Mouse (Mus musculus) limb, embryonic 13.5 days (tissue): ENCODE data around the gene Sfxn5. TPM values are rescaled to one million over a fixed set of nuclear protein-coding genes. Genes with fewer than 3 reads are reported as not detected.

Source experiments
- ATAC-seq: fragments of 200-750 bp; cut with Nextera tagmentation; 2 replicates; pipeline ENCODE4 v1.8.0; 2017; ENCODE audit warnings: low read depth, moderate number of reproducible peaks, moderate TSS enrichment; ENCODE audit not compliant: low FRiP score
- H3K27ac ChIP-seq: fragments of 300-500 bp; sonication (generic); 2 replicates; pipeline ENCODE4 v1.5.1; 2015; ENCODE audit warnings: inconsistent platforms, mild to moderate bottlenecking, moderate library complexity
- H3K27me3 ChIP-seq: fragments of 300-500 bp; sonication (generic); 2 replicates; pipeline ENCODE4 v1.6.1; 2015; ENCODE audit warnings: mild to moderate bottlenecking, inconsistent platforms
- H3K36me3 ChIP-seq: fragments of 300-500 bp; sonication (generic); 2 replicates; pipeline ENCODE4 v1.6.1; 2015; ENCODE audit warnings: inconsistent platforms, mild to moderate bottlenecking, moderate library complexity
- H3K4me1 ChIP-seq: fragments of 300-500 bp; sonication (generic); 2 replicates; pipeline ENCODE4 v1.6.1; 2015; ENCODE audit warnings: inconsistent platforms
- H3K4me2 ChIP-seq: fragments of 300-500 bp; sonication (generic); replicated peaks from 2 replicates; pipeline ENCODE4 v1.6.1; 2015; ENCODE audit warnings: inconsistent platforms, mild to moderate bottlenecking, moderate library complexity
- H3K4me3 ChIP-seq: fragments of 300-500 bp; sonication (generic); 2 replicates; pipeline ENCODE4 v1.5.1; 2015; ENCODE audit warnings: moderate library complexity, mild to moderate bottlenecking, inconsistent platforms
- H3K9ac ChIP-seq: fragments of 300-500 bp; sonication (generic); 2 replicates; pipeline ENCODE4 v1.6.1; 2015; ENCODE audit warnings: mild to moderate bottlenecking, inconsistent platforms
- H3K9me3 ChIP-seq: fragments of 300-500 bp; sonication (generic); 2 replicates; pipeline ENCODE4 v1.6.1; 2016; ENCODE audit warnings: inconsistent platforms
- WGBS: fragments of 180-500 bp; shearing (Covaris S2); methylation state at CpG from one replicate; pipeline ENCODE4 v1.1.7; 2015; 5-methylcytosine and 5-hydroxymethylcytosine counted together
- polyA plus RNA-seq: library from polyadenylated mRNA; unstranded; fragments of >200 nt; fragmentation: Nextera tagmentation; extraction: Ambion mirVana; gene quantifications from 2 replicates; pipeline ENCODE4 v1.2.1, GENCODE M21; 2015

Sfxn5 gene
- polyA plus RNA-seq, 1 experiment from 2014 or later, result 10.1 TPM

DNA sequence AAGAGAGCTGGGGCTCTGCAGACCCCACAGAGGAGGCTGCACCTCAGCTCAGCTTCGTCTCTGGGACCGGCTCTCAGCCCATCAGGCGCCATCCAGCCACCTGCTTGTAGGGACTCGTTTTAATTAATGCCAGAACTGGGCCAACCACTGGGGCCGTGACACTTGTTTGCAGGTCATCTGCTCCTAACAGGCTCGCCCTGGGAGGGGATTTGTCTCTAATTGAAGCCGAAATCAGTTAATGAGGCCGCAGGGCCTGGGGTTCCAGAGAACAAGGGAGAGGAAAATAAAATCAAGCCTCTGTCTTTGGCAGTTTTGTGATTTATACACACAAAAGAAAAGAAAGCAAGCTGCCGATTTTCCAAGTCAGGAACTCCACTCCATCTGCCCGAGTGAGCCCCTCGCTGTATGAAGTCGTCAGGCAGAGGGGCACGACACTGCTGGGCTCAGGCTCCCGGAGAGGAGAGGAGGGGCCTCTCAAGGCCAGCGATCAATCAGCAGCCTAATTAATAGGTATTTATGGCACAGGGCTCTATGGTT is 68.2 kb downstream of the Sfxn5 start:
- Histone ChIP-seq H3K4me3 (no peak overlapping the region), H3K27me3 (0 out of 2 replicates have a peak, but pooled peaks cover 2% of the 10 kb centered on the region), H3K4me1 (peaks cover 35% of the 10 kb centered on the region), H3K36me3 (no peaks in the 10 kb centered on the region), H3K4me2 (peak overlapping the region; percentile 30), H3K9ac (peak overlapping the region; percentile 39), H3K27ac (no peak overlapping the region), H3K9me3 (no peaks in the 10 kb centered on the region)
- no peak for ATAC-seq
- 6% methylated on average over 15 of the region's 15 CpGs for WGBS

GRCm38 (mm10) chr6:85262865-85263515 is 70.2 kb downstream of the Sfxn5 start:
- Histone ChIP-seq H3K4me1 (peaks cover 38% of the 10 kb centered on the region), H3K9me3 (no peaks in the 10 kb centered on the region), H3K36me3 (no peaks in the 10 kb centered on the region), H3K4me3 (no peak overlapping the region), H3K4me2 (no peak overlapping the region), H3K27ac (no peak overlapping the region), H3K27me3 (0 out of 2 replicates have a peak, but pooled peaks cover 2% of the 10 kb centered on the region), H3K9ac (no peak overlapping the region)
- 92% methylated on average over 4 of the region's 4 CpGs for WGBS
- ATAC-seq, result no peak

DNA sequence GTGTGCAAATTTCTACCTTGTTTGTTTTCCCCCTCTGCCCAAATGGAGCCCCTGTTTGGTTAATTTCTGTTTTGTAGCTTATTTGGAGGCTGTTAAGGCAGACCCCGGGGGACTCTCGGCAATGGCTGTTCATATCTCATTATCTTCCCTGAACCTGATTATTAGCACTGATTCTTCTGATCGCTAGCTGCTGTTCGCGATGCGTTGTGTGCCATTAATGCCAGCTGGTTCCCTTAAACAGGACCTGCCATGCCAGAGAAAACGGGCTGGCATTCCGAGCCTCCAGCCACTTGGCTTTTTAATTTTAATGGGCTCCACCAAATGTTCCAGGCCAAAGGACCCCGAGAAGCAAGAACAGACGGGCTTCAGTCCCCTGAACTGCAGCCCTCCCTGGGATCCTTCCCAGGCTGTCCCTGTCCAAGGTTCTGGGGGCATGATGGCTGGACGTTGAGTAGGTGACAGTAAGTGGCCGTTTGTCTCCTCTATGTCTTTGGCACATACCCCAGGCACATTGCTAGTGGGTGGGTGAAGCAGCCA is 74.1 kb downstream of the Sfxn5 start:
- Histone ChIP-seq H3K4me3 (no peak overlapping the region), H3K36me3 (no peaks in the 10 kb centered on the region), H3K9ac (no peak overlapping the region), H3K27me3 (no peaks in the 10 kb centered on the region), H3K27ac (no peak overlapping the region), H3K9me3 (no peaks in the 10 kb centered on the region), H3K4me1 (peaks cover 6% of the 10 kb centered on the region), H3K4me2 (no peak overlapping the region)
- ATAC-seq, result no peak
- WGBS, result 39% methylated on average over 12 of the region's 12 CpGs

- Histone ChIP-seq H3K36me3 (no peaks in the 10 kb centered on the region), H3K4me3 (no peak overlapping the region), H3K4me1 (peaks cover 15% of the 10 kb centered on the region), H3K27ac (no peak overlapping the region), H3K4me2 (no peak overlapping the region), H3K9ac (no peak overlapping the region), H3K9me3 (no peaks in the 10 kb centered on the region), H3K27me3 (no peaks in the 10 kb centered on the region)
- no peak for ATAC-seq
- WGBS, result 71% methylated on average over 6 of the region's 6 CpGs
Measured at GRCm38 (mm10) chr6:85255578-85255977, 77.6 kb downstream of the Sfxn5 start.

DNA sequence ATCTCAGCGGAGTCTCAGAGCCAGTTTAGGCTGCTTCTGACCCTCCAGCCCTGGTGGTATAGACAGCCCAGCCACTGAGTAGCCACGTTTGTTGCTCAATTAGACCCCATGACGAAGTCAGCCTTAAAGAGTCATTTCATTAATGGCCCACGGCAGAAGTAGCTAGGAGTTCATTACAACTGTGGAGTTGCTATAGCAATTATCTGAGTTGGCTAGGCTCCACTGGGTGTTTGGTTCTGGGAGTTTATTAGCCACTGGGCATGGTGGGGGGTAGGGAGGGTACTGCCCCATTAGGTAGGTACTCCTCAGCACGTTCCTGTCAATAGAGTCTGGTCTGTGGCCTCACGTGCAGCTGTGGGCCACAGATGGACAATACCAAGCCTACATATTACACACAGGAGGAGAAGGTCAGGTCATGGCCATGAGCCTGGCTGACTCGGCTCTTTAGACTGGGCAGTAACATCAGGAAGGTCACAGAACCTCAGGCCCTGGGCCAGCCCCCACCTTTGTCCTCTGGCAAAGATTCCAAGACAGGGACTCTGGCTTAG is 79.2 kb downstream of the Sfxn5 start:
- WGBS, result 47% methylated on average over 7 of the region's 7 CpGs
- no peaks in the 10 kb centered on the region for H3K9me3 ChIP-seq
- H3K27ac ChIP-seq, result no peak overlapping the region
- H3K36me3 ChIP-seq, result no peaks in the 10 kb centered on the region
- H3K27me3 ChIP-seq, result no peaks in the 10 kb centered on the region
- H3K4me2 ChIP-seq, result no peak overlapping the region
- no peak for ATAC-seq
- H3K4me3 ChIP-seq, result no peak overlapping the region
- peaks cover 11% of the 10 kb centered on the region for H3K4me1 ChIP-seq
- no peak overlapping the region for H3K9ac ChIP-seq

DNA sequence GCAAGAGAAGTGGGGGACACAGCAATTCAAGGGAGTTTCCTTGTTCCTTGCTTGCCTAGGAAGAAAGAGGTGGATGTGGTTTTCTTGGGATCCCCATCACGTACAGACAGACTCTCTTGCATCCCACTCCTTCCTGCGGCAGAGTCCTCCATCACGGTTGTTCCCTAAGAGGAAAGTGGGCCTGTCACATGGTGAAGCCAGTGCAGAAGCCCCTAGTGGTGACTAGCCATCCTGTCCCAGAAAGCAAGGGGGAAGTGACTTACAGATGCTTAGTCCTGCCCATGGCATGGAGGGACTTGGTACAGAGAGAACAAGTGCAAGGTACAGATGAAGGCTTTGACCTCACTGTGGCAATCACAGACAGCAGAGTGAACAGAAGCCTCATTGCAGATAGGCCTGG is 79.9 kb downstream of the Sfxn5 start:
- WGBS, result 72% methylated on average over 3 of the region's 3 CpGs
- no peak overlapping the region for H3K4me3 ChIP-seq
- H3K27ac ChIP-seq, result no peak overlapping the region
- no peak for ATAC-seq
- H3K9me3 ChIP-seq, result no peaks in the 10 kb centered on the region
- H3K36me3 ChIP-seq, result no peaks in the 10 kb centered on the region
- H3K4me2 ChIP-seq, result no peak overlapping the region
- no peaks in the 10 kb centered on the region for H3K27me3 ChIP-seq
- peaks cover 11% of the 10 kb centered on the region for H3K4me1 ChIP-seq
- no peak overlapping the region for H3K9ac ChIP-seq

DNA sequence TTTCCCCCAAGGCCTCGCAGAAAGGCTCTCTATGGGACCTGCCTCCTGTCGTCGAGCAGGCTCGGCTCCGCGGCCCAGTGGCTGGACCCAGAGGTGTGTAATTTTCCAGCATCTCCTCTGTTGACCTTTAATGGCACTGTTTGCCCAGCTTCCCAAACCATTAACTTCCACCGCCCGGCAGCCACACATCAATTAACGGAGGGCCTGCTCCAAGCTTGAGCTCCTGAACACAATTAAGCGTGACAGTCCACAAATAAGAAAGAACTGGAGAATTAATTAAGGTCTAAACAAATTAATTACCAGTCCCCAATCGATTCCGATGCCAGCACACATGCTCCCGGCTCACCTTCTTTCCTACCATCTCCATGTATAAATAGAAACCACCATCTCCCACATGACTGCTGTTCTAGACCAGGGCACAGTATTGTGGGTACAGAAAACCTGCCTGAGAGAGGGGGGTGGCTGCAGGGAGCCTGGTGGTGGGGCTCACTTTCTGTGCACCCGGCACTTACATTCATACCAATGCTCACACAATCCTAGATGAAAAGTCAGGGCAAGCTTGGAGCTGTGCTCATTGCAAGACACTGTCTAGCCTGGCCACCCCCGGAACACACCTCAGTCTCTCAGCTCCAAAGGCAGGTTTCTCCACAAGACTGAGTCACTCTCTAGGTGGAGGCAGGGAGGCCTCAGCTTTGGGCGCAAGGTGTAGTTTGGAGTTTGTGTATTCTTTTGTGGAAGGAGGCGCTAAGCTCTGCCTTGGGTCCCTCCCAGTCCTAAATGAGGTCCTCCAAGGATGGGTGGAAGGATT is 80.8 kb downstream of the Sfxn5 start:
- no peak overlapping the region for H3K9ac ChIP-seq
- no peaks in the 10 kb centered on the region for H3K27me3 ChIP-seq
- WGBS, result 63% methylated on average over 17 of the region's 17 CpGs
- ATAC-seq, result no peak
- H3K4me3 ChIP-seq, result no peak overlapping the region
- no peak overlapping the region for H3K27ac ChIP-seq
- H3K36me3 ChIP-seq, result no peaks in the 10 kb centered on the region
- H3K4me2 ChIP-seq, result no peak overlapping the region
- no peaks in the 10 kb centered on the region for H3K9me3 ChIP-seq
- H3K4me1 ChIP-seq, result peaks cover 11% of the 10 kb centered on the region

GRCm38 (mm10) chr6:85250811-85251241 is 82.4 kb downstream of the Sfxn5 start:
- WGBS, result 35% methylated on average over 6 of the region's 6 CpGs
- Histone ChIP-seq H3K4me1 (peaks cover 11% of the 10 kb centered on the region), H3K4me3 (no peak overlapping the region), H3K9me3 (no peaks in the 10 kb centered on the region), H3K27me3 (no peaks in the 10 kb centered on the region), H3K36me3 (no peaks in the 10 kb centered on the region), H3K9ac (no peak overlapping the region), H3K4me2 (no peak overlapping the region), H3K27ac (no peak overlapping the region)
- peak; percentile 44; the same call in 1 of the 2 replicates for ATAC-seq

DNA sequence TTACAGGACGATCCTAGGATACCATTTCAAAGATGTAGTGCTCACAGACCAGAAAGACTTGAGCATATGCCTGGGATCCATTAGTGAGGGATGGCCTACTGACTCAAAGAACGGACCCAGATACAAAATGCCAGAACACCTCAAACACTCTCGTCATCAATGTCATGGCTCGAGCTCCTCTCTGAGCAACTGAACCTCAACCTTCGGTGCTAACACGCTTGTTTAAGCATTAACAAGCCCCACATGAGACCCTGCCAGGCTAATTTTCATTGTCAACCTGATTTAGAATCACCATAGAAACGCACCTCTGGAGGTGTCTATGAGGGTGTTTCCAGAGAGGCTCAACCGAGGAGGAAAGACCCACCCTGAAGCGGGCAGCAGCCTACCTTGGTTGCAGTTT is 83.4 kb downstream of the Sfxn5 start:
- Histone ChIP-seq H3K27me3 (no peaks in the 10 kb centered on the region), H3K27ac (no peak overlapping the region), H3K9ac (no peak overlapping the region), H3K4me1 (peaks cover 11% of the 10 kb centered on the region), H3K36me3 (peaks cover 4% of the 10 kb centered on the region; the same call in 1 of the 2 replicates), H3K4me2 (no peak overlapping the region), H3K4me3 (no peak overlapping the region), H3K9me3 (0 out of 2 replicates have a peak, but pooled peaks cover 6% of the 10 kb centered on the region)
- no peak for ATAC-seq
- WGBS, result 79% methylated on average over 9 of the region's 9 CpGs

GRCm38 (mm10) chr6:85239044-85239489 is 94.2 kb downstream of the Sfxn5 start:
- ATAC-seq, result no peak
- Histone ChIP-seq H3K27me3 (no peaks in the 10 kb centered on the region), H3K4me3 (no peak overlapping the region), H3K9ac (0 out of 2 replicates have a peak overlapping the region, but pooled peaks have one; percentile 9), H3K4me2 (peak overlapping the region; percentile 41), H3K9me3 (no peaks in the 10 kb centered on the region), H3K4me1 (peaks cover 14% of the 10 kb centered on the region), H3K27ac (no peak overlapping the region), H3K36me3 (no peaks in the 10 kb centered on the region)
- 12% methylated on average over 4 of the region's 4 CpGs for WGBS

- no peak for ATAC-seq
- Histone ChIP-seq H3K4me3 (no peak overlapping the region), H3K27me3 (no peaks in the 10 kb centered on the region), H3K4me1 (peaks cover 20% of the 10 kb centered on the region), H3K9ac (no peak overlapping the region), H3K27ac (no peak overlapping the region), H3K9me3 (no peaks in the 10 kb centered on the region), H3K36me3 (no peaks in the 10 kb centered on the region), H3K4me2 (no peak overlapping the region)
- 58% methylated on average over 10 of the region's 10 CpGs for WGBS
Measured at GRCm38 (mm10) chr6:85237595-85238337, 95.5 kb downstream of the Sfxn5 start.
